Mouse (Mus musculus) erythroblast, embryonic 14.5 days (primary cell): ENCODE measurements at regions not wholly inside any gene's neighbourhood (a gene's known extent, or its start where the extent isn't known, plus 50 kb on each side); places are given as distances from the start of the nearest gene placed in this dataset.

ENCODE experiments used
- H3K27me3 ChIP-seq: 2 replicates; pipeline ENCODE4 v1.6.1; 2012; ENCODE audit warnings: inconsistent platforms; ENCODE audit not compliant: control insufficient read depth
- H3K36me3 ChIP-seq: 2 replicates; pipeline ENCODE4 v1.6.1; 2012; ENCODE audit warnings: mild to moderate bottlenecking, inconsistent platforms; ENCODE audit not compliant: control insufficient read depth
- H3K4me1 ChIP-seq: 2 replicates; pipeline ENCODE4 v1.6.1; 2012; ENCODE audit warnings: inconsistent platforms; ENCODE audit not compliant: control insufficient read depth
- H3K4me3 ChIP-seq: replicated peaks from 2 replicates; pipeline ENCODE3; 2012; ENCODE audit warnings: moderate library complexity, mild to moderate bottlenecking, inconsistent platforms
- H3K9me3 ChIP-seq: 2 replicates; pipeline ENCODE4 v1.6.1; 2012; ENCODE audit warnings: low read length, inconsistent platforms, mixed read lengths; ENCODE audit not compliant: control insufficient read depth
- GATA1 ChIP-seq: IDR thresholded peaks from 2 replicates; pipeline ENCODE4 v1.6.1; 2012; ENCODE audit warnings: low read length, inconsistent platforms, mixed read lengths
- TAL1 ChIP-seq: IDR thresholded peaks from 3 replicates; pipeline ENCODE4 v1.6.1; 2012; ENCODE audit warnings: low read length, inconsistent platforms, mixed read lengths

- Histone ChIP-seq H3K4me1 (peaks cover 7% of the 10 kb centered on the region), H3K27me3 (peaks cover 14% of the 10 kb centered on the region), H3K36me3 (no peaks in the 10 kb centered on the region), H3K4me3 (no peak overlapping the region), H3K9me3 (no peaks in the 10 kb centered on the region)
- no peak for TF ChIP-seq GATA1
- no peak for TF ChIP-seq TAL1
Observed at GRCm38 (mm10) chr11:31734091-31734490, 62.4 kb upstream of the Bod1 start.

DNA sequence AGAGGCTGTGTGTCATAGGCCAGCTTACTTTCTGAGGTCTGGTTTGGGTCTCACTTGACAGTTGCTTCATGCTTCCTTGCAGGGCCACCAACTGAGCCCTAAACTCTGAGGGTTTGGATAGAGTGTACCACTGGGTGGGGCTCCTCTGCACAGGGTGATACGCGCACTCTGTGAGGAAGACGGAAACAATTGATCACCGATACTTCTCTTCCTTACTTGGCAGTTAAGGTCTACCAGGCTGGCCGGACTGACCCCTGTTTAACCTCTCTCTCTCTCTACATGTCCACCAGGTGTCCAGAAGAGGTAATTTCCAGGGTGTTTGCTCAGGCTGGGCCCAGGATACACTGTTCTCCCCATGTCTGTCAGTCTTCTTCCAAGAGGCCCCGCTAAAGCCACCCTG, 63.6 kb upstream of the Bod1 start:
- Histone ChIP-seq H3K9me3 (no peaks in the 10 kb centered on the region), H3K4me3 (no peak overlapping the region), H3K27me3 (peaks cover 11% of the 10 kb centered on the region), H3K36me3 (no peaks in the 10 kb centered on the region), H3K4me1 (peaks cover 7% of the 10 kb centered on the region)
- TF ChIP-seq GATA1 (no peak), TAL1 (no peak)

DNA sequence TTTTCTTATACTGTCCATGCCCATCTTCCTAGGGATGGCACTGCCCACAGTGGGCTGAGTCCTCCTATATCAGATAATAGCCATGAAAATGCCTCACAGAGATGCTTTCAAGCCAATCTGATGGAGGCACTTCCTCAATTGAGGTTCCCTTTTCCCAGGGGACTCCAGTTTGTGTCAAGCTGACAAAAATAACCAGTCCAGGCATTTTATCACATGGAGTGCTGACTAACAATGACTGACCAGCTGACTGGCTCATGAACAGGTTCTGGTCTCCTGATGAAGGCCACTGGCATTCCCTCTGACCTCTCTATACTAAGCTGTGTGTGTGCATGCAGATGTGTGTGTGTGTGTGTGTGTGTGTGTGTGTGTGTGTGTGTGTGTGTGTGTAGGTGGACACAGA, 64.4 kb upstream of the Bod1 start:
- Histone ChIP-seq H3K27me3 (peaks cover 7% of the 10 kb centered on the region), H3K9me3 (no peaks in the 10 kb centered on the region), H3K4me3 (no peak overlapping the region), H3K36me3 (no peaks in the 10 kb centered on the region), H3K4me1 (peaks cover 7% of the 10 kb centered on the region)
- TF ChIP-seq GATA1: no peak
- TF ChIP-seq TAL1: no peak

- TF ChIP-seq TAL1: no peak
- TF ChIP-seq GATA1: no peak
- Histone ChIP-seq H3K4me1 (peaks cover 7% of the 10 kb centered on the region), H3K27me3 (peaks cover 7% of the 10 kb centered on the region), H3K36me3 (no peaks in the 10 kb centered on the region), H3K9me3 (no peaks in the 10 kb centered on the region), H3K4me3 (no peak overlapping the region)
Observed at GRCm38 (mm10) chr11:31736556-31737089, 64.9 kb upstream of the Bod1 start.

- no peaks in the 10 kb centered on the region for H3K9me3 ChIP-seq
- H3K36me3 ChIP-seq: no peaks in the 10 kb centered on the region
- H3K4me1 ChIP-seq: peaks cover 5% of the 10 kb centered on the region
- no peak for TF ChIP-seq TAL1
- TF ChIP-seq GATA1: no peak
- peaks cover 12% of the 10 kb centered on the region for H3K27me3 ChIP-seq
- no peak overlapping the region for H3K4me3 ChIP-seq
Observed at GRCm38 (mm10) chr11:31738148-31739021, 66.7 kb upstream of the Bod1 start.

GRCm38 (mm10) chr11:31740409-31740808, 68.7 kb upstream of the Bod1 start:
- H3K27me3 ChIP-seq: peaks cover 19% of the 10 kb centered on the region
- TF ChIP-seq TAL1: no peak
- H3K9me3 ChIP-seq: no peaks in the 10 kb centered on the region
- no peak overlapping the region for H3K4me3 ChIP-seq
- H3K4me1 ChIP-seq: peaks cover 2% of the 10 kb centered on the region
- no peaks in the 10 kb centered on the region for H3K36me3 ChIP-seq

- Histone ChIP-seq H3K4me1 (no peaks in the 10 kb centered on the region), H3K9me3 (no peaks in the 10 kb centered on the region), H3K36me3 (no peaks in the 10 kb centered on the region), H3K27me3 (peaks cover 20% of the 10 kb centered on the region), H3K4me3 (no peak overlapping the region)
- no peak for TF ChIP-seq TAL1
- no peak for TF ChIP-seq GATA1
Observed at GRCm38 (mm10) chr11:31742160-31742559, 70.5 kb upstream of the Bod1 start.

DNA sequence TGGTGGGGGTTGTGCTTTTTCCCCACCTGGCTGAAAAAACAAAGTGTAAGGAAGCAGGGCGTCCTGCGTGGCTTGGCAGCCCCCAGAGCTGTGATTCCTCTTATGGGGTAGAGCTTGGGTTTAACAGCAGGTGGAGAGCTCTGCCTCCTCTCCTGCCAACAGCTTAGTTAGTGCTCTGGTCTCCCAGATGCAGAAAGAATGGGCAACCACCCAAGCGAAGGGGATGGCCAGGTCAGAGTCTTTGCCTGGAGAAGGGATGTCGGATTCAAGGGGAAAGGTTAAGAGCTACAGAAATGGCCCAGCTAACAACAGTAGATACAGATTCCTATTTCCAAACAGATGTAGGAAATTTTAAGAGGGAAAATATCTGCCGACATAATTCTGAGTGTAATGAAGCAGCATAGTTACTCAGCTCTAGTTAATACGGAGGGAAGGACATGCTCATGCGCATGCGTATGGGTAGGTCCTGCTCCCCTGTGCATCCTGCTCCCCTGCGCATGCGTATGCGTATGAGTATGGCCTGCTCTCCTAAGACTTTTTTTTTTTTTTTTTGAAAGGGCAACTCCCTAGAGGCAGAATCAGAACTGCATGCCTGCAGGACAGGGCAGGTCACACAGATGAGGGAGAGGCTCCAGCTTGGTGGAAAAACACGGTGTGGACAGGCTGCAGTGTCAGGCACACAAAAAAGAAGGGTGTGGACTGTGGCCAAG, 72.5 kb upstream of the Bod1 start:
- H3K27me3 ChIP-seq: peaks cover 25% of the 10 kb centered on the region
- peaks cover 6% of the 10 kb centered on the region for H3K4me1 ChIP-seq
- H3K4me3 ChIP-seq: no peak overlapping the region

More for the DNA sequence above, 72.5 kb upstream of the Bod1 start:
- H3K36me3 ChIP-seq: no peaks in the 10 kb centered on the region
- H3K9me3 ChIP-seq: no peaks in the 10 kb centered on the region
- TF ChIP-seq TAL1 (no peak), GATA1 (no peak)
